Mouse (Mus musculus) liver, postnatal 0 days (tissue): Measurements from ENCODE around the gene Bphl.
A peak's percentile ranks its signal among the peaks of the same experiment; 100 is the strongest.

Experiments
- CTCF ChIP-seq: sonication (generic); IDR thresholded peaks from 2 replicates; pipeline ENCODE4 v1.5.1; 2016; ENCODE audit warnings: antibody characterized with exemption, low read depth
- EP300 ChIP-seq: IDR thresholded peaks from 2 replicates; pipeline ENCODE4 v1.6.1; 2016; ENCODE audit warnings: antibody characterized with exemption, low read depth, mild to moderate bottlenecking

- peak; percentile 95 for TF ChIP-seq CTCF
- no peak for TF ChIP-seq EP300
These were observed 42.2 kb upstream of the Bphl start for GRCm38 (mm10) chr13:33995197-33995596.
